ENCODE assay signal across 14 mouse cellular contexts in genomic region chr3:101461046-101461445, GRCm38 (mm10).
DNase-seq lines count a peak whose midpoint lies in the region; ATAC-seq and TF ChIP-seq lines count a peak whose summit lies in the region.
"Had no signal": no experiment of that assay in that cellular context is flagged by ENCODE, and none has a peak within 500 bp of the region (broad histone marks: within the 10 kb centered on the region; RNA-seq: fewer than 3 reads in every experiment).

No protein-coding gene starts in this region.

- no peak for TF ChIP-seq POLR2A in cortical plate, adult 2 months (IDR thresholded peaks at IDR 0.05; ENCODE audit: extremely low read depth, insufficient read depth, low read length)

- no peak overlapping the region for H3K4me3 ChIP-seq in forebrain, embryonic 12.5 days (replicated peaks)
- H3K4me3 ChIP-seq in forebrain, embryonic 16.5 days (replicated peaks; ENCODE audit: low read length): no peak overlapping the region
- no peak overlapping the region for H3K4me3 ChIP-seq in cortical plate, adult 2 months (ENCODE audit: insufficient read depth, low read length)
- no peak overlapping the region for H3K4me3 ChIP-seq in hindbrain, embryonic 10.5 days
- H3K4me3 ChIP-seq in midbrain, embryonic 10.5 days: no peak overlapping the region

- H3K9me3 ChIP-seq in forebrain, embryonic 12.5 days: no peaks in the 10 kb centered on the region
- H3K9me3 ChIP-seq in forebrain, embryonic 16.5 days (ENCODE audit: control insufficient read depth, low read length): no peaks in the 10 kb centered on the region
- peaks cover 8% of the 10 kb centered on the region for H3K9me3 ChIP-seq in hindbrain, embryonic 10.5 days
- H3K9me3 ChIP-seq in midbrain, embryonic 10.5 days (replicated peaks): peaks cover 16% of the 10 kb centered on the region

- WGBS in forebrain, embryonic 12.5 days: 51% methylated on average over 7 of the region's 7 CpGs
- WGBS in forebrain, embryonic 16.5 days: 62% methylated on average over 7 of the region's 7 CpGs
- WGBS in hindbrain, embryonic 10.5 days: 74% methylated on average over 7 of the region's 7 CpGs
- WGBS in midbrain, embryonic 10.5 days: 49% methylated on average over 7 of the region's 7 CpGs

- no peak for ATAC-seq in forebrain, embryonic 12.5 days (ENCODE audit: low FRiP score)
- no peak for ATAC-seq in forebrain, embryonic 16.5 days
- no peak for ATAC-seq in megakaryocyte-erythroid progenitor cell, adult 5-6 weeks (replicated peaks; ENCODE audit: low FRiP score, low TSS enrichment, poor library complexity, severe bottlenecking)
- ATAC-seq: intestine, postnatal 0 days had no signal

- DNase-seq in hindbrain, embryonic 10.5 days (ENCODE audit: low spot score): no peak
- DNase-seq in midbrain, embryonic 10.5 days (ENCODE audit: low spot score): no peak
- DNase-seq in heart, adult 9 months (ENCODE audit: low spot score in 2 of 2): no peak
- DNase-seq in embryo, embryonic 9.5 days (ENCODE audit: extremely low spot score): no peak
- DNase-seq: adrenal gland, postnatal 10 days; heart, adult 11 months; heart, postnatal 10 days; right cerebral cortex, postnatal 25 days; thymus, postnatal 36 days had no signal

- H3K27ac ChIP-seq in forebrain, embryonic 12.5 days: peak overlapping the region; percentile 59; the same call in 1 of the 2 replicates
- H3K27ac ChIP-seq in forebrain, embryonic 16.5 days (ENCODE audit: low read length): no peak overlapping the region
- no peak overlapping the region for H3K27ac ChIP-seq in cortical plate, adult 2 months (ENCODE audit: insufficient read depth, low read length)
- H3K27ac ChIP-seq in hindbrain, embryonic 10.5 days: peak overlapping the region; percentile 84
- H3K27ac ChIP-seq in midbrain, embryonic 10.5 days (replicated peaks): peak overlapping the region; percentile 80

- H3K9ac ChIP-seq in forebrain, embryonic 12.5 days: no peak overlapping the region
- H3K9ac ChIP-seq in forebrain, embryonic 16.5 days (replicated peaks; ENCODE audit: low read depth, low read length): no peak overlapping the region

- H3K36me3 ChIP-seq in forebrain, embryonic 12.5 days (replicated peaks): peaks cover 32% of the 10 kb centered on the region
- peaks cover 3% of the 10 kb centered on the region for H3K36me3 ChIP-seq in forebrain, embryonic 16.5 days (ENCODE audit: control insufficient read depth, insufficient read depth)
- H3K36me3 ChIP-seq in hindbrain, embryonic 10.5 days: peaks cover 31% of the 10 kb centered on the region
- peaks cover 40% of the 10 kb centered on the region for H3K36me3 ChIP-seq in midbrain, embryonic 10.5 days

- 0 out of 2 replicates have a peak, but pooled peaks have one; percentile 6 for TF ChIP-seq CTCF in cortical plate, adult 2 months (IDR thresholded peaks at IDR 0.05; ENCODE audit: extremely low read depth, insufficient read depth, low read length)

- no peak overlapping the region for H3K4me2 ChIP-seq in forebrain, embryonic 12.5 days
- no peak overlapping the region for H3K4me2 ChIP-seq in forebrain, embryonic 16.5 days (ENCODE audit: low read length)

- peaks cover 19% of the 10 kb centered on the region for H3K4me1 ChIP-seq in forebrain, embryonic 12.5 days
- H3K4me1 ChIP-seq in forebrain, embryonic 16.5 days (replicated peaks; ENCODE audit: control insufficient read depth, insufficient read depth, low read length): peaks cover 8% of the 10 kb centered on the region
- H3K4me1 ChIP-seq in cortical plate, adult 2 months (ENCODE audit: control insufficient read depth, insufficient read depth, low read length): peaks cover 4% of the 10 kb centered on the region
- peaks cover 32% of the 10 kb centered on the region for H3K4me1 ChIP-seq in hindbrain, embryonic 10.5 days (replicated peaks)
- peaks cover 37% of the 10 kb centered on the region for H3K4me1 ChIP-seq in midbrain, embryonic 10.5 days

- H3K27me3 ChIP-seq in forebrain, embryonic 12.5 days: no peaks in the 10 kb centered on the region; the same call in 1 of the 2 replicates
- H3K27me3 ChIP-seq in forebrain, embryonic 16.5 days (replicated peaks; ENCODE audit: control insufficient read depth, insufficient read depth, low read length): no peaks in the 10 kb centered on the region
- H3K27me3 ChIP-seq in hindbrain, embryonic 10.5 days (ENCODE audit: insufficient read depth, poor library complexity, severe bottlenecking): no peaks in the 10 kb centered on the region
- H3K27me3 ChIP-seq in midbrain, embryonic 10.5 days (ENCODE audit: low read depth, poor library complexity, severe bottlenecking): no peaks in the 10 kb centered on the region

Comparison
In these comparisons a context has a peak if more than half of its experiments do, and no peak if none do; other contexts are left out.
1. H3K27ac ChIP-seq: peak in forebrain, embryonic 12.5 days (single experiment), hindbrain, embryonic 10.5 days (single experiment) and midbrain, embryonic 10.5 days (single experiment); none in forebrain, embryonic 16.5 days (single experiment) and cortical plate, adult 2 months (single experiment).